Mouse (Mus musculus): ENCODE results near the gene Vps33b. TPM values are rescaled to one million over a fixed set of nuclear protein-coding genes. Genes with fewer than 3 reads are reported as not detected.

Vps33b gene
- total RNA-seq (2023): 10 to 100 TPM; 35.4 to 36.0 TPM

DNA sequence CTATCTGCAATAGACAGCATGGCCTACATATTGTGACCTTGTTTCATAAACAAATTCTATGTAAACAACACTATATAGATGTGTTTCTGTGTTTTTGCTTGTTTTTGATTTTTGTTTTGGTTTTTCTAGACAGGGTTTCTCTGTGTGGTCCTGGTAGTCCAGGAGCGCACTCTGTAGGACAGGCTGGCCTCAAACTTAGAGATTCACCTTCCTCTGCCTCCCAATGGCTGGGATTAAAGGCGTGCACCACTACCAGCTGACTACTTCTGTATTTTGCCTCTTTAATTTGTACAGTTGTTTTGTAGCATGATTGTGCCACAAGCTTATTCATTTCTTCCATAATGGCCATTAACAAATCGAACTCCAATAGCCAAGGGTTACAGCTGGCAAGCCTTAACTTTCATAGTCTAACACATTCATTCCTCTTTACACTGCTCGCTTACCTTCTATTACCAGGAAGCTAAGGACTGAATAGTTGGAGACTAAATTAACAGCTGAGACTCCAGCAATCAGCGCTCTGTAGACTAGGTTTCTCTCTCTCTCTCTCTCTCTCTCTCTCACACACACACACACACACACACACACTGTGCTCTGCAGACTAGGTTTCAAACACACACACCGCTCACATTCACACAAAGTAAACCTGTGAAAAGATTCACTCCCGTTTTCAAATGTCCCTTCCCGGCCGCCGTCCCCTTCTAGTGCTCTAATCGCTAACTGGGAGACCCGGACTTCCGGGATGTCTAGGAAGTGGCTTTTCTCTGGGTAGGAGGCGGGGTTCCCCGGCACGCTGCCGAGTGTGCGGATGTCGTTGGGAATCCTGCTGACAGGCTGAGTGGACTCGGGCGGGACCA, at the start of gene Vps33b:
Gene Vps33b, plus strand, starts transcription at position 753 of the 854 bp plus-strand sequence.

DNA sequence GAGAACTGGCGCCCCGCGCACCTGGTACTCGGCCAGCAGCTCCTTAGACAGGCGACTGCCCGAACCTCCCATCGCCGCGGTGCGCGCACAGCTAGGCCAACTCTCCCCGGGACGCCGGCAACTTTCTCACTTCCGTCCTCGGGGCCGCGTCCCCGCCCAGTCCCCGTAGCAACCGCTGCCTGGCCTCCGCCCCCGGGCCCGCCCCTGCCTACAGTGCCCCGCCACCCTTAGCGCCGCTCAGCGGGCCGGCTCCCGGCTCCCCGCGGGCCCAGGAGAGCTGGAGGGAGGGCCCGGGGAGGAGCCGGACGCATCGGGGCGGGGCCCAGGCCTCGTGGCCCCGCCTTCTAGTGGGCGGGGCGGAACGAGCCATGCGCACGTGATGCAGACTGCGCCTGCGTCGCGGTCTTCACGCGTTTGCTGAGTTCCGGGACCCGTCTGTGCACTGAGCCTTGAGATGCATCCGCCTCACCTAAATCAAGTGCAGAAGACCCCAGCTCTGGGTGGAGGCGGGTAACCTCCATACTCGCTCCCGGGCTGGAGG, 36.9 kb upstream of the Vps33b start, which contains the start of the genes Cib1 and Gdpgp1:
Gene Cib1, minus strand, starts transcription at position 325 of the 541 bp plus-strand sequence.
Gene Gdpgp1, plus strand, starts transcription at position 377 of the 541 bp plus-strand sequence.

DNA sequence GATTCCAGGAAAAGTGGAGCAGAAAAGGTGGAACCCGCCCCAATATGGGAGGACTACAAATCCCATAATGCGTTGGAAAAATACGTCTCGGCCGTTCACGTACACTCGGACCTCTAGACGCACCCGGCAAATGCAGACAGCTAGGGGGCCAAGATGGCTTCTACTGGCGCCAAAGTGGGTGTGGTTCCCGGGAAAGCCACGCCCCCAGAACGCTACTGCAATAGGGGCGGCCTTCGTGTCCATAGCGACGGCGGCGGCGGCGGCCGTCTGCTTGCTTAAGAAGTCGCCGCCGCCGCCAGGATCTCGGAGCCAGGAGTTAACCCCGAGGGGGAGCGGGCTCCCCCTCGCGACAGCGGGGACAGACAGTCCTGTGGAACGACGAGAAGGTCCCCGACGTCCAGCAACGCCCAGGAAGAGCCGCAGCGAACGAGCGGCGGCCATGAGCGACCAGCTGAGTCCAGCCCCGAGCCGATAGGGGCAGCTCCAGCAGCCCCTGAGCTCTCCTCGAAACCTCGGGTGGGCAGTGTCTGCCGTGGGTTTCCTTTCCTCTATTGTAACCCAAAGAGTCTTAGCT, 23.2 kb upstream of the Vps33b start, which contains the start of gene Ttll13:
Gene Ttll13, plus strand, starts transcription at position 229 of the 574 bp plus-strand sequence.

DNA sequence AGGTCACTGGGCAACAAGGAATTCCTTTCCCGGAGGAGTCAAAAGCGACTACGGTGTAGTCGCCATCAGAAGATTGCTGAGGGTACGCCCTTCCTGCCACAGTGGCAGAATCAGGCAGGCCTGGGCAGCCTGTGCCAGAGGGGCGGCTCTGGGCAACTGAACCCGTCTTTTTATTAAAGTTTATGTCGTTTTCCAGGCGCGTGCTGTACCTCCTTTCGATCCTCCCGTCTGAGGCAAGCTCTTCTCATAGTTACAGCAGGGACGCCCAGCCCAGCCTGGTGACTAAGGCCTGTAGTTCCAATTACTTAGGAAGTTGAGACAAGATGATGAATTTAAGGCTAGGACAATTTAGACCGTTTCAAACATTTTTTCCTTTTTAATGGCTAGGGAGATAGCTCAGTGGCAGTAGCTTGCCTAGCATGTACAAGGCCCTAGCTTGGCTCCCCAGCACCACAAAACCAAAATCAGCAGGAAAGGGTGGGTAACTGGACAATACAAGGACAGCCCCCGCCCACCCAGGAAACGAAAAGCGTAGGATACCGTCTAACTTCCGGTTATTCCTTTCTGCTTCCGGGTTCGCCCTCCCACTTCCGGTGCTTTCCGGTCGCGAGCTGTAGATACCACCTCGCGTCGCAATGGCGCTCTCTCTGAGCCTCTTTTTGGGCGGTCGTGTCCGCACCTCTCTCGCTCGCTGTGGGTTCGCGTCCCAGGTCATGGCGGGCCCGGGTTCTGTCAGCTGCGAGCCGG, 8.7 kb upstream of the Vps33b start, which contains the start of gene Ngrn:
Gene Ngrn, plus strand, starts transcription at position 591 of the 747 bp plus-strand sequence.

DNA sequence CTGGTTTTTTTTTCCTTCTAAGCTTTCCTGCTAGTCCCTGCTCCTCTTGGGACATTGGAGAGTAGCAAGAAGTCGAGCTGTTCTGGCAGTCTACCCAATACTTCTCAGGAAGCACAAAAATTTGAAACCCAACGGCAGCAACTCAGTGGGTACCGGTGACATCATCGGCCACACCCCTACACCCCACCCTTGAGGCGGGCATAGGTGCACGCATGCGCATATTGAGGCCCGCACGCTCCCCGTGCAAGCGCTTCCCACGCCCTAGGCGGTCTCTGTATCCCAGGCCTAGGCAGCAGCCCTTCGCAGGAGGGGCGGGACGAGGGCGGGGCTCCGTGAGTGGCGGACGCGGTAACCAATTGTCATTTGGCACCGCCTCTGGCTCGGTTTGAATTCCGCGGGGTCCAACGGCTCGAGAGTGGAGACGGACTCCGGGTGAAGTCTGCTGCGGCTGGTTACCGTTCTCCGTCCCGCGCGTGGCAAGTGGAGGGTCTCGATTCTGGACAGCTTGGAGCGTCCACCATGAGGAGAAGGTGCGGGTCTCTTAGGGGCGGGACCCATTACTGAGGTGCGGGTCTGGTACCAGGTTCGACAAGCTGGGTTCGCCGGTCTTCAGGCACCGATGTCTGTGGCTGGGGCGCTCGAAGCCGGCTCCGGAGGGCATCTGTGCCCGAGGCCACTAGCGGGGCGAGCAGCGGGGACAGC, 24.8 kb downstream of the Vps33b start, which contains the start of gene Prc1:
Gene Prc1, plus strand, starts transcription at position 389 of the 702 bp plus-strand sequence.

DNA sequence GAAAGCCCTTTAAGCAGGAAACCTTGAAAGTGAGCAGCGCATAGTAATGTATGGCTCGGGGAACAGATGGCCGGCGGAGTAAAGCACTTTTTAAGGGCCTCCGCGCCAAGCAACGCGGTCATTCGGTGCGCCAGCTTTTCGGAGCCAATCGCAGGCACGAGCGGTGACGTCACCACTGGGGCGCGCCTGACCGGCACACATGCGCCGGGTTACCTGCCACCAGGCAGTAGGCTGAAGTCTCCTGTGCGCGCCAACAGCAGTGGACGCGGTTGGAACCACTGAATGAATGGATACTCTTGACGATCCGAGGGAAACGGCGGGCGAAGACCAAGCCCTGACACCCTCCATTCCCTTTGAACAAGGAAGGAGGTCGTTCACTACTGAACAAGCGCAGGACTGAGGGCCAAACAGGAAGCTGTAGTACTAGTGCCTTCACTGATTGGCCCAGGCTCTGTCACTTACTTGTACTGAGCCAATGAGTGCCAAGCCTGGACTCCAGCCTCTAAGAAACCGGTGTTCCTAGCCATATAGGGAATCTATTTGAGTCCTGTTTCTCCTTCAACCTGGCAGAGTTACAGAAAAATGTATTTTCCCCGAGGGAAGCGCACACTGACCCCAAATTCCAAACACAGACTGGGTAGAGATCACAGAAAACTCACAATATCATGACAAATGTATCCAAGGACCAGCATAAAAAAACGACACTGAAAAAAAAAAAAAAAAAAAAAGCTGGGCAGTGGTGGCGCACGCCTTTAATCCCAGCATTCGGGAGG, 54.8 kb downstream of the Vps33b start, which contains the start of gene Rccd1:
Gene Rccd1, minus strand, starts transcription at position 412 of the 773 bp plus-strand sequence.

DNA sequence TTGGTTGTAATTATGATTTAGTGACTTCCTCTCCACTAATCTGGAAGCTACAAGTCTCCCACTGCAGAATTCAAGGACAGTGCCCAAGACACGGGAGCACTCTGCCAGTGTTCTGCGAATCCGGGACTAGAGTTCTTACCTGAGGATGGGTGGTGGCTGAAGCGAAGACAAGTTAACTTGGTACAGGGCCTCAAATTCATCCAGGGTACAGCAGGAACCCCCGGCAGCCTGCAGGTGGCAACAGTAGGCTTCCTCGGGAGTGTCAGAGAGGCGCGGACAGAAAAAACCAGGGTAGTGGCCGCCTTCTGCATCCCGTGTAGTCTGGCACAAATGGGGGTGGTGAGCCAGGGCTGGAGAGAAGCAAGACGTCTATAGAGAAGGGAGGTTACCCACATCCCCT, 71.3 kb downstream of the Vps33b start, which contains the start of gene Unc45a:
Gene Unc45a, minus strand, starts transcription at position 213 of the 400 bp plus-strand sequence.

Other genes starting within 250 kb of the Vps33b start
- 10 to 100 TPM; 63.2 to 81.5 TPM for gene Zfp710, start 244.8 kb upstream of the Vps33b start, total RNA-seq (2023)
- gene Idh2, start 154.3 kb upstream of the Vps33b start, total RNA-seq (2023): 10 to 100 TPM; 32.8 to 34.5 TPM
- gene Sema4b, start 82.8 kb upstream of the Vps33b start, total RNA-seq (2023): 100 to 1,000 TPM; 172 to 180 TPM
- gene Cib1, start 36.8 kb upstream of the Vps33b start, total RNA-seq (2023): 100 to 1,000 TPM; 103 to 112 TPM
- gene Gdpgp1, start 36.8 kb upstream of the Vps33b start, total RNA-seq (2023): 10 to 100 TPM in 1 of 2 experiments, 1 to 10 TPM in 1; 6.9 to 11.5 TPM
- 1 to 10 TPM; 1.9 to 2.0 TPM for gene Ttll13, start 23.3 kb upstream of the Vps33b start, total RNA-seq (2023)
- gene Ngrn, start 8.4 kb upstream of the Vps33b start, total RNA-seq (2023): 10 to 100 TPM; 19.2 to 23.1 TPM
- 1 to 10 TPM; 6.4 to 6.6 TPM for gene Prc1, start 24.8 kb downstream of the Vps33b start, total RNA-seq (2023)
- gene Rccd1, start 54.8 kb downstream of the Vps33b start, total RNA-seq (2023): 10 to 100 TPM; 32.9 to 35.2 TPM
- gene Unc45a, start 71.4 kb downstream of the Vps33b start, total RNA-seq (2023): 10 to 100 TPM; 78.5 to 99.3 TPM
- 10 to 100 TPM; 10.4 to 31.2 TPM for gene Hddc3, start 73.5 kb downstream of the Vps33b start, total RNA-seq (2023)
- 100 to 1,000 TPM; 105 to 122 TPM for gene Man2a2, start 101.7 kb downstream of the Vps33b start, total RNA-seq (2023)
- 10 to 100 TPM; 30.1 to 41.4 TPM for gene Fes, start 118.3 kb downstream of the Vps33b start, total RNA-seq (2023)
- 10 to 100 TPM; 59.5 to 68.3 TPM for gene Furin, start 135.8 kb downstream of the Vps33b start, total RNA-seq (2023)